Mouse (Mus musculus): ENCODE results near the gene Bcor. TPM values are rescaled to one million over a fixed set of nuclear protein-coding genes. Genes with fewer than 3 reads are reported as not detected.
A peak's percentile ranks its signal among the peaks of the same experiment; 100 is the strongest.

The Bcor gene
- total and polyA plus RNA-seq, 3 experiments: 70.0 to 177 (median 80.8) TPM

DNA sequence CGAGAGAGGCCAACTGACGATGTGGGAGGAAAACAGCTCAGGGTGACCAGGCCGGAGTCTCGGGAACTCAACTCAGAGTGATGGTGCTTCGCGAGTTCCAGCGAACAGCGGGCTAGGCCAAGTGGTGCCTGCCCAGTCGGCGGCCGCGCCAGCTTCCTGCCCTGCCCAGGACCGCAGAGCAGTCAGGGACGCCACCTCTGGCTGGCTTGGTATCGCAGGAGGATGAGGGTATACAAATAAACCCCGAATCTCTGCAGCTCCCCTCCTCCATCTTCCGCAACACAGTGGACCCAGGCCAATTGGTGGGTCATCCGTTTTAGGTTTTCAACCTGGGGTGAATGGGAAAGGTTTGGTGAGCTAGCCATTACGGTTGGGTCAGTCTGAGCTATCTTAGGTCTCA is 25.6 kb downstream of the Bcor start:
- Histone ChIP-seq H3K4me3 (ENCODE audit: low read depth, low read length) (peak overlapping the region; percentile 38; the same call in 1 of the 2 replicates), H3K9me3 (replicated peaks) (no peaks in the 10 kb centered on the region), H3K36me3 (replicated peaks) (no peaks in the 10 kb centered on the region), H3K27me3 (ENCODE audit: insufficient read depth, low read length) (peaks cover 92% of the 10 kb centered on the region), H3K4me1 (ENCODE audit: insufficient read depth, low read depth, low read length) (peaks cover 28% of the 10 kb centered on the region)
- ATAC-seq (ENCODE audit: extremely low read depth, insufficient number of reproducible peaks, low FRiP score, poor library complexity, severe bottlenecking): no peak; the same call in 1 of the 2 replicates
- TF ChIP-seq GATA2 (IDR thresholded peaks at IDR 0.05; ENCODE audit: borderline replicate concordance, low read depth, low read length) (no peak), TAL1 (conservative IDR thresholded peaks at IDR 0.05; ENCODE audit: low read depth, low read length) (no peak), POLR2AphosphoS5 (IDR thresholded peaks at IDR 0.05; ENCODE audit: insufficient replicate concordance, low read depth, low read length) (no peak), CTCF (IDR thresholded peaks at IDR 0.05; ENCODE audit: low read depth, low read length) (no peak), GATA1 (IDR thresholded peaks at IDR 0.05; ENCODE audit: borderline replicate concordance, low read length) (no peak)
- no peak for DNase-seq (ENCODE audit: low spot score)

DNA sequence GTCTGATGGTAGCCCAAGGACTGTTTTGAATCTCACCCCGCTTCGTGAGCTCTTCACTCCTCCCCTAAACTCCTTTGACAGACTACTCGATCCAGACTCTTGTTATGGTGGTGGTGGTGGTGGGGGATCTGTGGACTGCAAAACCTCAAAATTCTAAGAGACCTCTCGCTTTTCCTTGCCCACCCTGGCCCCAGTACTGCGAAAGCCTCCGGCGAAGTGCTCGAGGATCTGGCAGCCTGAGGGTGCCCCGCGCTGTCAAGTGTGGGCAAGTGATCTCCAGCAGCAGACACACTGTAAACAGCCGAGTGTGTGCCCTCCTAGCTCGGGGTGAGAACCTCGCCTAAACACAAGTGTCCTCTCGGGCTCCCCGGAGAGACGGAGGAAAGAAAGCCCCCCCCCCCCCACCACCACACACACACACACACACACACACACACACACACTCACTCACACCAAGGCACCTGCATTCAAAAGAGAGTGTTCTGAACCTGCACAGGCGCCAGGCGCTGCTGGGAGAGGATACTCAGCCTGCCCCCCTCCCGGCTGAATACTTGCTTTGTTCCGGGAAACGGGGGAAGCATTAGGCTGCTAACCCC is 26.2 kb downstream of the Bcor start:
- ATAC-seq (ENCODE audit: extremely low read depth, insufficient number of reproducible peaks, low FRiP score, poor library complexity, severe bottlenecking) (no peak), DNase-seq (ENCODE audit: low spot score) (no peak)
- peaks cover 28% of the 10 kb centered on the region for H3K4me1 ChIP-seq (ENCODE audit: insufficient read depth, low read depth, low read length)
- peak overlapping the region; percentile 56; the same call in 1 of the 2 replicates for H3K4me3 ChIP-seq (ENCODE audit: low read depth, low read length)
- H3K9me3 ChIP-seq (replicated peaks): no peaks in the 10 kb centered on the region
- H3K36me3 ChIP-seq (replicated peaks): no peaks in the 10 kb centered on the region
- peaks cover 92% of the 10 kb centered on the region for H3K27me3 ChIP-seq (ENCODE audit: insufficient read depth, low read length)
- TF ChIP-seq GATA2 (IDR thresholded peaks at IDR 0.05; ENCODE audit: borderline replicate concordance, low read depth, low read length) (no peak), POLR2AphosphoS5 (IDR thresholded peaks at IDR 0.05; ENCODE audit: insufficient replicate concordance, low read depth, low read length) (no peak), CTCF (IDR thresholded peaks at IDR 0.05; ENCODE audit: low read depth, low read length) (no peak), TAL1 (conservative IDR thresholded peaks at IDR 0.05; ENCODE audit: low read depth, low read length) (no peak), GATA1 (IDR thresholded peaks at IDR 0.05; ENCODE audit: borderline replicate concordance, low read length) (no peak)

DNA sequence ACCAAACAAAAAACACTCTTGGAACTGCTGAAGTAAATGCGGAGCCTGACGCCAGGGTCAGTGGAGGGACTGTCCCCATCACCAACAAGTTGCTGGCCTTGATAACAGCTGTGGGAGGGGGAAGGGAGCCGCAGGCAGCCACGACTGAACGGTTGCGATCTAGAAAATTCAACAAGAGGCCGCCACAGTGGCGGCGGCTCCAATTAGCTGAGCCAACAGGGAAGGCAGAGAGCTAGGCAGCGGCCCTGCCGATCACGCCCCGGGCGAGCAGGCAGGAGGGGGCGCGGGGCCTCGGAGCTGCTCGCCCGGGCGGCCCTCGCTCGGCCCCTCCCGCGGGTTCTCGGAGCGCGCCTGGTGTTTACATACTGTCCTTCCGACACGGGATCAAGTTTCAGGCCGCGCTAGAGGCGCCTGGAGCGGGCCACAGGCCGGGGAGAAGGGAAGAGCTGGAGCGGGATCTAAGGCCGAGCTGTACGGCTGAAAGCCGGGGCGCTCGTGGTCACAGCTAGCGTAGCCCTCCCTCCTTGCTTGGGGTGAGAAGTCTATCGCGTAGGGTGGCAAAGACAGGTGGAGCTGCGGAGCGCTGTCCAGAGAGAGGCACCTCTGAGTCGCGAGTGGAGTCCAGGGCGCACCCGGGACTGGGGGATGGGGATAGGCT is 26.8 kb downstream of the Bcor start:
- TF ChIP-seq CTCF (IDR thresholded peaks at IDR 0.05; ENCODE audit: low read depth, low read length): no peak
- no peak for TF ChIP-seq GATA1 (IDR thresholded peaks at IDR 0.05; ENCODE audit: borderline replicate concordance, low read length)
- Histone ChIP-seq H3K4me1 (ENCODE audit: insufficient read depth, low read depth, low read length) (peaks cover 28% of the 10 kb centered on the region), H3K27me3 (ENCODE audit: insufficient read depth, low read length) (peaks cover 92% of the 10 kb centered on the region), H3K9me3 (replicated peaks) (no peaks in the 10 kb centered on the region), H3K4me3 (ENCODE audit: low read depth, low read length) (peak overlapping the region; percentile 56; the same call in 1 of the 2 replicates), H3K36me3 (replicated peaks) (no peaks in the 10 kb centered on the region)
- ATAC-seq (ENCODE audit: extremely low read depth, insufficient number of reproducible peaks, low FRiP score, poor library complexity, severe bottlenecking): no peak
- DNase-seq (ENCODE audit: low spot score): no peak

DNA sequence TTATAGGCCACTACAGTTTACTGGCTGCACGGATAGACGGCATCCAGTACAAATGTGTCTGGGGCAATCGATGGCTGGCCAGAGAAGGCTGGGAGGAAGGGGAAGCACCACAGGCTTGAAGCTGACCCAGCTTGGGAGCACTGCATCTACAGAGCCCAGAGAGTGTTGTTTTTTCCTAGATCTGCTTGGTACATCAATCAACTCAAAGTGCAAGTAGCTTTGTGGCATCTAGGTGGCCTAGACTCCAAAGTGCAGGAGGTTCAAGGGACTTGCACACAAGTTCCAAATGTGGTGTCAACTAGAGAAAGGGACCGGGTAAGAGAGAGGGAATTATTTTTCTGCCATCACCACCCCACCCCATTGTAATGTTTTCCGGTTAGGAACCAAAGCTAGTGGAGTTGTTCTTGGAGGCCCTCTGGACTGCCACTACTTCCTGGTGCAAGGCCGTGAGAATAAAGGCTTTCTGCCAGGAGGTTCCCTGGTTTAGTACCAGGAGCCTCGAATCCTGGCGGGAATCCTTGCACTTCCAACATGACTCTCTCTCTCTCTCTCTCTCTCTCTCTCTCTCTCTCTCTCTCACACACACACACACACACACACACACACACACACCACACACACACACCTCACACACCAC is 27.5 kb downstream of the Bcor start:
- no peak for TF ChIP-seq TAL1 (conservative IDR thresholded peaks at IDR 0.05; ENCODE audit: low read depth, low read length)
- TF ChIP-seq GATA2 (IDR thresholded peaks at IDR 0.05; ENCODE audit: borderline replicate concordance, low read depth, low read length): no peak
- no peak for TF ChIP-seq CTCF (IDR thresholded peaks at IDR 0.05; ENCODE audit: low read depth, low read length)
- no peak for TF ChIP-seq GATA1 (IDR thresholded peaks at IDR 0.05; ENCODE audit: borderline replicate concordance, low read length)
- no peak for TF ChIP-seq POLR2AphosphoS5 (IDR thresholded peaks at IDR 0.05; ENCODE audit: insufficient replicate concordance, low read depth, low read length)
- H3K36me3 ChIP-seq (replicated peaks): no peaks in the 10 kb centered on the region
- H3K4me1 ChIP-seq (ENCODE audit: insufficient read depth, low read depth, low read length): peaks cover 28% of the 10 kb centered on the region
- no peak overlapping the region for H3K4me3 ChIP-seq (ENCODE audit: low read depth, low read length)
- ATAC-seq (ENCODE audit: extremely low read depth, insufficient number of reproducible peaks, low FRiP score, poor library complexity, severe bottlenecking): no peak
- no peak for DNase-seq (ENCODE audit: low spot score)
- H3K9me3 ChIP-seq (replicated peaks): no peaks in the 10 kb centered on the region
- peaks cover 91% of the 10 kb centered on the region for H3K27me3 ChIP-seq (ENCODE audit: insufficient read depth, low read length)

DNA sequence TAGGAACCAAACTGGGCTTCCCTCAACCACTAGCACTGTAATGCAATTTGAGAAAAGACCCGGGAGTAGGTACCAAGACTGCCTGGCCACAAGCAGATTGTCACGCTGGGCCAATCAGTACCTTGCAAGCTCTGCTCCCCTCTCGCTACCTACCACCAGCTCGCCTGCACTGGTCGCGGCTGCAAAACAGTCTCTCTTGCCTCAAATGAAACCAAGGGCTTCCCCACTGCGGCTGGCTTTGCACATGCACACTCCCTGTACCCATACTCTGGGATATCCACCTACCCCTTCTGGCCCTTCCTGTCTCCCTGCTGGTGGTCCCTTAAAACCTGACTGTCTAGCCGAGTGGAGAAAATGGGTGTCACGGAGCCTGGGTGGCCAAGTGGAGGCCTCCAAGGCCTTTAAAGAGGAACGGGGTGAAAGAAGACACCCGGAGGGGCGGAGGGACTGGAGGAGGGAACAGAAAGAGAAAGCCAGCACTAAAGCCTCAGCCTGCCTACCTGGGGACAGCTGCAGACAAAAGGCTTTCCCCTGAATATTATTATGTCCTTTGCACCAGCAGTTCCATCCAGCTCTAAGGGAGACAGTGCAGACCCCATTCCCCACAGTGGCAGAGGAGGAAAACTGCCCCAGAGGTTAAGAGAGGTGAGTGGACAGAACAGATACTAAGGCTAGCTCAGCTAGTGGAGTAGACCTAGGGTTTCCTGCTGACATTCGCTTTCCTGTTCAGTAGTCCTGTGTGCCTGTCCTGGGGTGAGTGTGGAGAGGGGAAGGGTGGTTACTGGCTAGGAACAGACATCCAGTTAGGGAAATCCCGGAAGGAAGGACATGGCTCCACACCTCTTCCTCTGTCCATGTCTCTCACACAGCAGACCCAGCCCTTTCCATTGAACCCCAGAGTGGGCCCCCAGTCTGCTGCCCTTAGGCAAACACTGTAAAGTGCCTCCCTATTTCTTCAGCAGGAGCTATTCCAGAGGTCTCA is 30.0 kb downstream of the Bcor start:
- Histone ChIP-seq H3K4me3 (ENCODE audit: low read depth, low read length) (no peak overlapping the region), H3K36me3 (replicated peaks) (no peaks in the 10 kb centered on the region), H3K4me1 (ENCODE audit: insufficient read depth, low read depth, low read length) (peaks cover 23% of the 10 kb centered on the region), H3K27me3 (ENCODE audit: insufficient read depth, low read length) (peaks cover 94% of the 10 kb centered on the region), H3K9me3 (replicated peaks) (no peaks in the 10 kb centered on the region)
- no peak for DNase-seq (ENCODE audit: low spot score)
- TF ChIP-seq POLR2AphosphoS5 (IDR thresholded peaks at IDR 0.05; ENCODE audit: insufficient replicate concordance, low read depth, low read length) (no peak), GATA2 (IDR thresholded peaks at IDR 0.05; ENCODE audit: borderline replicate concordance, low read depth, low read length) (no peak), TAL1 (conservative IDR thresholded peaks at IDR 0.05; ENCODE audit: low read depth, low read length) (no peak), GATA1 (IDR thresholded peaks at IDR 0.05; ENCODE audit: borderline replicate concordance, low read length) (no peak), CTCF (IDR thresholded peaks at IDR 0.05; ENCODE audit: low read depth, low read length) (no peak)
- ATAC-seq (ENCODE audit: extremely low read depth, insufficient number of reproducible peaks, low FRiP score, poor library complexity, severe bottlenecking): no peak

All from G1E (cell line).